Mouse (Mus musculus) cerebellum, adult 11-12 months (tissue): ENCODE measurements around the gene Nol9.

Source experiments
- DNase-seq: peaks from one replicate; pipeline ENCODE4 v3.0.0; 2022

The Nol9 gene

DNA sequence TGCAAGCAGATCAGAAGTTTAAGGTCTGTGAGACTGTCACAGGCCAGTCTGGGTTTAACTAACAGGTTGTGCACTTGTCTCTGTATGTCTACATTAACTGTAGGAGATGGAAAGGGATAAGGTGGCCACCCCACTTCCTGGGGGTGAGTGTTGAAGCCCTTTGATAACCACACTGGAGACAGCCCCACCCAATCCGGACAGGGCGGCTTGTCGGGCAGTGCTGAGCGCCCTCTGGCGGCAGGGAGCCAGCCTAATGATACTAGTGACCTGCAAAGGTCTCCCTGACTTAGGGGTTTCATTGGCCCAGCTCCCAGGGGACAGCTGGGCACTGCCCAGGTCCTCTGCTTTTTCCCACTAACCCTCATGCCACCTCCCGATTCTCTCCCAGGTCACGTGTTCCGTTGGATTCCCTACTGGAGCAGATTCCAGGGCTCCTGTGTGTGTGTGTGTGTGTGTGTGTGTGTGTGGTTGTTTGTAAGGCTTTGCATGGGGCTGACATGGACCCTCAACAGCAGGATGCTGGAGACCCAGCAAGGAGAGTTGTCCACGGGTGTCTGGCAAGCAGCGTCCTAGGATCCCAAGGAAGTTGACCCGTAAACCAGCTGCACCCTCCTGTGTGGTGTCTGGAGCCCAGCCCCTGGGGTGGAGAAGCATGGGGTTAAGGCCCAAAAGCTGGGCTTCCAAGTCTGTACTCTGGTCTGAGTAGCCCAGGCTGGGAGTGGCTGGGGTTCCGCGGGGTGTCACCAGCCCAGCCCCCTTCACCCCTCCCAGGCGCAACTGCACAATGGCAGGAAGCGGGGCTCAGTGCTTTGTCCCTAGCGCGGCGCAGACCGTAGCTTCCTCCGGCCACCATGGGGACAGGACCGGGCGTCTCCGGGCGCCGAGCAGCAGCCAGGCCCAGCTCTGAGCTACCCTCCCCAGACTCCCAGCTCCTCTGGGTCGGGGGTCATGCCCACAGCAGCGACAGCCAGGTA lies 57.1 kb downstream of the Nol9 start:
- peak; percentile 40 for DNase-seq

GRCm38 (mm10) chr4:152096927-152097326 lies 57.8 kb downstream of the Nol9 start:
- no peak for DNase-seq

DNA sequence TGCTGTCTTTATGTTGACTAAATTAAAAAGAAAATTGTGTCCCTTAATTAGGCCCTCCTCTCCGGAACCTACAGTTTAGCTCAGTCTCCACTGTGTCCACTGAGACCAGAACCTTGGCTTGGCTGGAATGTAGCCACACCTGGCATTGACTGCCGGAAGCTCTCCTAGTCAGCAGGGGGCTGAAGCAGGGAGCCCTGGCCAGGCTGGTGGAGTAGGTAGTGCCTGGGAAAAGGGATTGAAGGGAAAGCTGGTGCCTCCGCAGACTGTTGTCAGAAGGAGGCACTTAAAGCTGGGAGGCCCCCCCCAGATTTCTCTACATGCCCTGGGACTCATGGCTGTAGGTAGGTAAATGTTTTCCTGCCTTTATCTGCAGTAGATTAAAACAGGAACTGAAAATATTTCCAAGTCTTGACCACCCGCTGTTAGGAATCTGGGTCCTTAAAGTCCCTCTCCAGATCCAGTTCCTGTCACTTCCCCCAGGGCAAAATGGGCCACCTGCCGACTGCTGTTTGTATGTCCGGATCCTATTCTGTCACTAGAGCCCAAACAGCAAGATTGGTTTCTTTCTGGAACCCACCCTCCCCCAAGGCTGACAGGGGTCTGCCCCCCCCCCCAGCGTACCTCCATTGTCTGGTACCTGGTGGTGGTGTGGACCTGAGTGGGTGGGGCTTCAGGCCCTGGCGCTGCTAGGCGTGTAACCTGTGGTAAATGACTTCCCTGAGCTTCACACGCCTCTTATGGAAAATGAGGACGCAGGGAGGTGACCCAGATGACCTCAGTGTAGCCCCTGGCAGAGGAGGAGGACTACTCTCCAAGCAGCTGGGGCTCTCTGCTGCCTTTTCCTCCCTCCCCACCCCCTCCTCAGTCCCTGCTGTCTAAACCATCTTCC lies 59.0 kb downstream of the Nol9 start:
- no peak for DNase-seq

DNA sequence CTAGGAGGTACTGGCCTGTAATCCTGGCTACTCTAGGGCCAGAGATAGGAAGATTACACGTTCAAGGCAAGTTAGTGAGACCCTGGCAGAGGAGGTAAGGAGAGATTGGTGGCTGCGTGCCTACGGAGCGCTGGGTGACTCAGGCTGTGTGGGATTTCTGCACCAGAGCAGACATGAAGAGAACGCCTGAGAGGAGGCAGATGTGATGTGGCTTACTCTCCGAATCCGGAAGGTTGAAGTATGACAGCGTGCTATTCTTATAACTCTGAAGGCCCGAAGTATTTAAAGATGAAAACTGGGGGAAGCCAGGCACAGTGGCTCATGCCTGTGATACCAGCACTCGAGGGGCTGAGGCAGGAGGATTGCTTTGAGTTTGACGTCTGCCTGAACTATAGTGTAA lies 61.4 kb downstream of the Nol9 start:
- no peak for DNase-seq

GRCm38 (mm10) chr4:152101081-152101653 lies 62.0 kb downstream of the Nol9 start:
- DNase-seq, result no peak

DNA sequence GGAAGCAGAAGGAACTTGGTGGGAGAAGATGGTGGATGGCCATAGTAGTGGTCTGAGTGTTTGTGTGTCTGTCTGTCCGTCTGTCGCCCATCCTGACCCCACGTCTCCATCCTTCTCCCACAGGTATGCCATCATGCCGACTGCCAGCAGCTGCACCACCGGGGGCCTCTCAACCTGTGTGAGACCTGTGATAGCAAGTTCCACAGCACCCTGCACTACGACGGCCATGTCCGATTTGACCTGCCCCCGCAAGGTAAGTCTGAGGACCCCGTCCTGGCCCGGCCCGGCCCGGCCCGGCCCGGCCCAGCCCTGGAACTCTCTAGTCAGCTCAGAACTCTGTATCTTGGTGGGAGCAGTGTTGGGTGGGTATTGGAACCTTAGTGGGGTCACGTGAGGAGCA lies 62.8 kb downstream of the Nol9 start:
- DNase-seq, result no peak

DNA sequence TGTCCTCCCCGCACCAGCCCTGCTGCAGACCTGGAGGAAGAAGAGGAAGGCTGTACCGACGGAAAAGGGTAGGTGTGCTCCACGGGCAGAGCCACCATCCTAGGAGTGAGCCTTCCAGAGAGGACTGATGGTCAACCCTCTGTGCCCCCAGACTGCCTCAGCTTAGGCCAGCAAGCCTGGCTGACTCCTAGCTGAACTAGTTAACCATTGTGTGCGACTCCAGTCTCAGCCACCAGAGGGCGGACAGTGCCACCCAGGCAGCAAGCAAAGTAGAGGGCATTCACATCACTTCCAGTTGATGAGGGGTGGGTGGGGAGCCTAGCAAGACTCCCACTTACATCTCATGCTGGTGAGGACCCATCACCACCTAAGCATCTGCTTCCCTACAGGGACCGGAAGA lies 63.9 kb downstream of the Nol9 start:
- DNase-seq, result no peak

- DNase-seq, result no peak
These were observed 67.6 kb downstream of the Nol9 start for GRCm38 (mm10) chr4:152106746-152107145.

DNA sequence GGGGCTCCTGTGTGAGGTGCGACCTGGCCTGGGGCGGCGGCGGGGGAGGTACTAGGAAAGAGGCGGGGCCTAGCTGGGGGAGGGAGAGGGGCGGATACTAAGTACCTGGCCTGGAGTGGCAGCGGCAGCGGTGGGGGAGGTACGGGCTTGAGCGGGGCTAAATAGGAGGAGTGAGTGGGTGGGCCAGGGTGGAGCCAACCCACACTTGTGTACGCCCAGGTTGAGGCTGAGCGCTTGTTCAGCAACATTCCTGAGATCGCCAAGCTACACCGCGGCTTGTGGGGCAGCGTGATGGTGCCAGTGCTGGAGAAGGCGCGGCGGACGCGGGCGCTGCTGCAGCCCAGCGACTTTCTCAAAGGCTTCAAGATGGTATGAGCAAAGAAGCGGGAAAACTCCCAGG lies 68.4 kb downstream of the Nol9 start:
- no peak for DNase-seq

DNA sequence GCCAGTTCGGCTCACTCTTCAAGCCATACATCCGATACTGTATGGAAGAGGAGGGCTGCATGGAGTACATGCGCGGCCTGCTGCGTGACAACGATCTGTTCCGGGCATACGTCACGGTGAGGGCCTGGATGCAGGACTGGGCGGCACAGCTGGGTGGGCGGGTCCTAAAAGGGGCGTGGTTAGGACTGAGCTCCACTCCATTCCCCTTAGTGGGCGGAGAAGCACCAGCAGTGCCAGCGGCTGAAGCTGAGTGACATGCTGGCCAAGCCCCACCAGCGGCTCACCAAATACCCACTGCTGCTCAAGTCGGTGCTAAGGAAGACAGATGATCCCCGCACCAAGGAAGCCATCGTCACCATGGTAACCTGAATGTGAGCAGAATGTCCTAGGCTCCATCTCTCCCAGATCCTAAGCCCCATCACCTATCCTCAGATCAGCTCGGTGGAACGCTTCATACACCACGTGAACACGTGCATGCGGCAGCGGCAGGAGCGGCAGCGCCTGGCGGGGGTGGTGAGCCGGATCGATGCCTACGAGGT lies 68.9 kb downstream of the Nol9 start:
- peak; percentile 37 for DNase-seq

GRCm38 (mm10) chr4:152108673-152109072 lies 69.6 kb downstream of the Nol9 start:
- DNase-seq, result no peak

DNA sequence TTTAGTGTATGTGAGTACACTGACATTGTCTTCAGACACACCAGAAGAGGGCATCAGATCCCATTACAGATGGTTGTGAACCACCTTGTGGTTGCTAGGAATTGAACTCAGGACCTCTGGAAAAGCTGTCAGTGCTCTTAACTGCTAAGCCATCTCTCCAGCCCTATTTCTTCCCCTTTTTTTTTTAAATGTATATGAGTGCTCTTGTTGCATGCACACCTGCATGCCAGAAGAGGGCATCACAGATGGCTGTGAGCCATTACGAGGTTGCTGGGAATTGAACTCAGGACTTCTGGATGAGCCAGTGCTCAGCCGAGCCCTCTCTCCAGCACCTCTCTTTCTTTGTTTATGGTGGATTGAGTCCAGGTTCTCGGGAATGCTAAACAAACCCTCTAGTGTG lies 70.4 kb downstream of the Nol9 start:
- DNase-seq, result no peak

GRCm38 (mm10) chr4:152110689-152111088 lies 71.6 kb downstream of the Nol9 start:
- DNase-seq, result no peak
